Mouse (Mus musculus): Measurements from ENCODE around the gene Ceacam19.
A peak's percentile ranks its signal among the peaks of the same experiment; 100 is the strongest.

Gene Ceacam19

GRCm38 (mm10) chr7:19880754-19881153 lies 7.0 kb downstream of the Ceacam19 start:
- no peak for DNase-seq (ENCODE audit: low spot score)

DNA sequence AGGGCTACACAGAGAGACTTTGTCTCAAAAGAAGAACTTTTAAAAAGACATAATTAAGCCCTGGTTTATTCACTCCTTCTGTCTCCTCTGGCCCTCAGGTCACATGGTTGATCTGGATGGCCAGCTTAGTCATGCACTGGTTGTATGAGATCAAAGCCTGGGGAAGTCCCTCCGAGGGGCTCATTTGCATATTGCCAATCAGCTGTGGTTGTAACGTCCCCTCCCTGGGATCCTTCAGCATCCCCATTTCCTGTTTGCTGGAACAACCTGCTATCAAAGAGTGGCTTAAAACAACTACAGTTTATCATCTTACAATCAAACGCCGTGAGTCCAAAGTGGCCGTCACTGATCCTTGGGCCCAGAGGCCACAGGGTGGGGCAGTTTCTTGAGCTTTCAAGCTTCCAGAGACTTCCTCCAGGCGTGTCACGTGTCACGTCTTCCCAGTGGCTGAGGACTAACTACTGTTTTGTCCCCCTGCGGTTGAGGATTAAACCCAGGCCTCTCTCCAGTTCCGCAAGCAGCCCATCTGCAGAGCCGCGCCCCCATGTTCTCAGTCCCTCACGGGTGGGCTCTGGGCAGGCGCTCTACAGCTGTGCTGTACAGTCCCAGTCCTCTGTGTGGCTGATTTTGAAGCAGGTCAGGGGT lies 10.9 kb downstream of the Ceacam19 start:
- DNase-seq (ENCODE audit: low spot score): peak; percentile 30

- no peak for DNase-seq (ENCODE audit: low spot score)
Measured at GRCm38 (mm10) chr7:19875948-19876682, 11.7 kb downstream of the Ceacam19 start.

- no peak for DNase-seq (ENCODE audit: low spot score)
Measured at GRCm38 (mm10) chr7:19871943-19872601, 15.7 kb downstream of the Ceacam19 start.

- no peak for DNase-seq (ENCODE audit: low spot score)
Measured at GRCm38 (mm10) chr7:19871137-19871621, 16.6 kb downstream of the Ceacam19 start.

DNA sequence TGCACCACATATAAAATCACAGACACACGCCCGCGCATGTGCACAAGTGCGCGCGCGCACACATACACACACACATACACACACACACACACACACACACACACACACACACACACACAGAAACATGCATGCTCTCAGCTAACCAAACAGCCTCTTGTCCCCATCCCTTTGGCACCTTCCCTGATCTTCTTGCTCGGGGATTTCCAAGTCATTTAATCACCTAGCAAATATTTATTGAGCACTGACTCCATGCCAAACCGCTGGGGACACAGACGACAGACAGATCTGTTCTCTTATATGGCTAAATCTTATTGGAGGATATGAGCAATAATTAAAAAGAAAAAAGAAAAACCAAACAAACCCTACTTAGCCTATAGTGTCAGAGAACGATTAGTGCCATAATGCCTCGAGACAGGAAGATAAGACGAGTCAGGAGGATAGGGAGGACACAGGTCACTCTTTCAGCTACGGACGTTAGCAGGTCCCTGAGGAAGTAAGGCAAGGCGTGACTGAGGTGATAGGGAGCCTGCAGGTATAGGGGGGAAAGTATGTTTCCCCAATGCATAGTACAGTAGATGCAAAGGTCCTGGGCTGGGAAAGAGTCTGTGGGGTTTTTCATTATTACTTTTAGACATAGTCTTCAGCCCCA lies 19.9 kb downstream of the Ceacam19 start:
- DNase-seq (ENCODE audit: low spot score): no peak

DNA sequence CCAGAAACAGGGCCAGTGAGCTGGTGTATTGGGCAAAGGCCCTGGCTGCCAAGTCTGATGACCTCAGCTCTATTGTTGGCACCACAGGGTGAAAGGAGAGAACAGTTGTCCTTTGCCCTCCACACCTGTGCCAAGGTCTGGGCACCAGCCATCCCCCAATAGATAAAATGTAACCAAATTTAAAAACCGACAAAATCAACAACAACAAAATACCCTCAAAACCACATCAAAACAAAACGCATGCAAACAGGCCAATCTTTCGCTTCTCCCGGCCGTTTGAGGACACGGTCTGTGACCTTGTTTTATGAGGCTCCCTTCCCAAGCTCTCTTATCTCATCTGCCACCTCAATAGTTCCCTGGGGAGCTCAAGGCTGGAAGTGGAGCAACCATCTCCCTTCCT lies 21.3 kb downstream of the Ceacam19 start:
- DNase-seq (ENCODE audit: low spot score): no peak

- DNase-seq (ENCODE audit: low spot score): no peak
Measured at GRCm38 (mm10) chr7:19865246-19866036, 22.3 kb downstream of the Ceacam19 start.

DNA sequence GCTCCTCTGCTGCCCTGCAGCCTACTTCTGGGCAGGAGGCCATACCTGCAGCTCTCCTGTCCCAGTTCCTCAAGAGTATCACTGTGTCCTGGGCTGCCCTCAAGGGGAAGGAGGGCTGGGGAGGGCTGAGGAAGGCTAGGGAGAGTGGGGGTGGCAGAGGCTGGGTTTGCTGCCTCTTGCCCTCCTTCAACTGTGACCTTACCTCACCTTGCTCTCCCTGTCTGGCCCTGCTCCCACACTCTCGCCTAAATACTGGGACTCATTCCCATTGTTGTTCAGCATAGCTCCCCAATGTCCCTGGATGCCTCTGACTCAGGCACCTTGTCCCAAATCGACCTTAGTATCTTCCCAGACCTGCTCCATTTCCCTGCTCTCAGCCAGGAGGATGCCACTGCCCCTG lies 23.5 kb downstream of the Ceacam19 start:
- no peak for DNase-seq (ENCODE audit: low spot score)

DNA sequence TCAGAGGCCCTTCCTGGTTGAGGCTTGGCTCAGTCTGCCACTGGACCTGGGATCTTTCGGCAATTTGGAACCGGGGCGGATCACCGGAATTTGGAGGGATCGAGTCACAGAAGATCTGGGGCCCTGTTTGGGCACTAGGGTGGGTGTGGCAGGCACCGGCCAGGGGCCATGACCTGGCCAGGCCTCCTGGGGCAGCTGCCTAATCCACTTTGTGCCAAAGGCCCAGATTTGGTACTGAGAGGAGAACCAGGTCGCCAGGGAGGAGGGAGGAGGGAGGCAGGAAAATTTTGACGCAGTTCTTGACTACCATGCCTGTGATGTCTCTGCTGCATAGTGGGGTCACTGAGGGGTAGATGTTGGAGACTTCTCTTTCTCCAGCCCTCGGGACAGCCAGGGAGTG lies 26.6 kb downstream of the Ceacam19 start, which contains the start of gene Ceacam16:
TSS of gene Ceacam16 (minus strand) at position 101 of the 400 bp plus-strand sequence.
- no peak for DNase-seq (ENCODE audit: low spot score)

DNA sequence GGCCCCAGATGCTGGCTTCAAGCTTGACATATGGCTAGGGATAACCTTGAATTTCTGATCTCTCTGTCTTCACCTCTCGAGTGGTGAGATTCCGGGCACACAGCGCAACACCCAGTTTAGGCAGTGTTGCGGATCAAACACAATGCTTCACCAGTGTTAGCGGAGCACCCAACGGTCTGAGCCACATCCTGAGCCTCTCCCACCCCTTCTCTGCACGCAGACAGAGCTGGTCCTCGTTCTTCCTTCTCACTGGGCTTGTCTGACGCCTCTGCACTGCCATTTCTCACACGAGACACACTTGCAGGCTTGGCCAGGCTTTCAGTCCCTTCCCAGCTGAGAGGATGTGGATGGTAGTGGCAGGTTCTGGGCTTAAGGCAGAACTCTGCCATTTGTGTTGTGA lies 28.0 kb downstream of the Ceacam19 start:
- no peak for DNase-seq (ENCODE audit: low spot score)

DNA sequence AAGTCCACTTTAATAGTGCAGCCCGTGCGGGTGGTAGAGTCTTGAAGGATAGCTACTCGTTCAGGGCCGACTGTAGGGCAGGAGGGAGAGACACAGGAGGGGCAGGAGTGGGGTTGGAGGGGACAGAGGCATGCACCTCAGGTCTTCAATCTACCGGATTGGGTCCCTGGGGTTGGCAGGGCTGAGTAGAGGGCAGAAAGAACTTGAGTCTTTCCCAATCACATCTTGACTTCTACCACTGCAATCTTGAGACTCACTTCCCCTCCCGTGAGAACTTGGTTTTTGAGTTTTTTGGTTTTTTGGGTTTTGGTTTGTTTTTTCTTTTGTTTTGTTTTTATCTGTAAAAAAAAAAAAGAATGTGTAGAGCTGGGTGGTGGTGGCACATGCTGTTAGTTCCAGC lies 31.5 kb downstream of the Ceacam19 start:
- DNase-seq (ENCODE audit: low spot score): no peak

GRCm38 (mm10) chr7:19855663-19856062 lies 32.1 kb downstream of the Ceacam19 start:
- DNase-seq (ENCODE audit: low spot score): no peak

GRCm38 (mm10) chr7:19853526-19853925 lies 34.2 kb downstream of the Ceacam19 start:
- no peak for DNase-seq (ENCODE audit: low spot score)

DNA sequence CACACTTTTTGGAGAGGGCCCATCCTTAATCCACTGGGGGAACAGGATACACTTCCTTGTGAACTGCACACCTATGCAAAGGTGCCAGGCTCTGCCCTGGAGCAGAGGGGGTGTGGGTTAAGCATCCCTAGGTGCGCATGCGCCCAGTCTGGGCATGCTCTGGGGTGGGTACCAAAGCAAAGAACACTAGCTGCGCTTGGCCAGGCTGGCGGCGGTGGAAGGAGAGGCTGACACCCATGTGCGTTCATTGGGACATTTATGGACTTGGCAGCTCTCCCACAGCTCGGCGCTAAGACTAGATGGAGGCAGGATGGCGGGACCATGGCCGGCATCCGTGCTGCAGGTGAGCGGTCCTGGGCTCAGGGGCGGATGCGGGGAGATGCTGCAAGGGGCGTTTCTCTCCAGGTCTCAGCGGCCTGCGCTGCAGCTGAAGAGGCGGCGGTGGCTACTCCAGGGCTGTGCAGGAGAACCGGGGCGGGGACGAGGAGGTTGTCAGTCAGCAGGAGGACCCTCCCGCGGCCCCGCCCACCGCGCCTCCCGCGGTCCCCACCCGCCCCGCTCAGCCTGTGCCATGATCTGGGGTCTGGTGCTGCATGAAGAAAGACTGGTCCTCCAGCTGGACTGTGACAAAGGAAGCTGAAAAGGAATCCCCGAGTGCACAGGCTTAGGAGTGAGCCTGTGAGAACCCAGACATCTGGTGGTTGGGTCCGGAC lies 35.8 kb downstream of the Ceacam19 start, which contains the start of gene Gm19345:
TSS of gene Gm19345 (plus strand) at position 146 of the 713 bp plus-strand sequence.
- DNase-seq (ENCODE audit: low spot score): no peak

- no peak for DNase-seq (ENCODE audit: low spot score)
Measured at GRCm38 (mm10) chr7:19844521-19845171, 43.1 kb downstream of the Ceacam19 start.

GRCm38 (mm10) chr7:19843561-19843960 lies 44.2 kb downstream of the Ceacam19 start:
- no peak for DNase-seq (ENCODE audit: low spot score)

GRCm38 (mm10) chr7:19842885-19843504 lies 44.8 kb downstream of the Ceacam19 start:
- DNase-seq (ENCODE audit: low spot score): no peak

DNA sequence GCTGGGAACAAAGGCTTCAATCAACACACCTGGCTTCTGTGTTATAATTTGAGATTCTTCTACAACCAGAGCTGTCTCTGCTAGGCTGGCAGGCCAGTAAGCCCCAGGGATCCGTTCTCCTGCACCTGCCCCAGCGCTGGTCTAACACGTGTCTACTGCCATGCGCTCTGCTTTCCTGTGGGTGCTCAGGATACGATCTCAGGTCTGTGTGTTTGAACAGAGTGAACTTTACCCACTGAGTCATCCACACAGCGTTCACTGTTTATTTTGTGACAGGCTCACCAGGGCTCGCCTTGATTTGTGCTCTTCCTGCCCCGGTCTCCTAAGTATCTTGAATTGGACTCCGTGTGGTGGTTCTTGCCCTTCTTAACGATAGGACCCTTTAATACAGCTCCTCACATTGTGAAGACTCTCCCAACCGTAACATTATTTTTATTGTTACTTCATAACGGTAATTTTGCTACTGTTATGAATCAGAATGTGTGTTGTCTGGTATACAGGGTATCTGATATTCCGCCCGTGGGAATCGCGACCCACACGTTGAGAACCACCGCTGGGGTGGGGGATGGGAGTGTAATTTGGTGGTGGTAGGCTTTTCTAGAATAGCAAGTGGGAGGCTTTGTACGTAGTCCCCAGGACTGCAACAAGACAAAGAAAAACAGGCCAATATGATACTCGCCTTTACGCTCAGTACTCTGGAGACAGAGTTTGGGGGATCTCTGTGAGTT lies 45.9 kb downstream of the Ceacam19 start:
- no peak for DNase-seq (ENCODE audit: low spot score)

All from spleen, adult 12 weeks (tissue).